Mouse (Mus musculus): ENCODE data around the gene Tns1.
A peak's percentile ranks its signal among the peaks of the same experiment; 100 is the strongest.

DNA sequence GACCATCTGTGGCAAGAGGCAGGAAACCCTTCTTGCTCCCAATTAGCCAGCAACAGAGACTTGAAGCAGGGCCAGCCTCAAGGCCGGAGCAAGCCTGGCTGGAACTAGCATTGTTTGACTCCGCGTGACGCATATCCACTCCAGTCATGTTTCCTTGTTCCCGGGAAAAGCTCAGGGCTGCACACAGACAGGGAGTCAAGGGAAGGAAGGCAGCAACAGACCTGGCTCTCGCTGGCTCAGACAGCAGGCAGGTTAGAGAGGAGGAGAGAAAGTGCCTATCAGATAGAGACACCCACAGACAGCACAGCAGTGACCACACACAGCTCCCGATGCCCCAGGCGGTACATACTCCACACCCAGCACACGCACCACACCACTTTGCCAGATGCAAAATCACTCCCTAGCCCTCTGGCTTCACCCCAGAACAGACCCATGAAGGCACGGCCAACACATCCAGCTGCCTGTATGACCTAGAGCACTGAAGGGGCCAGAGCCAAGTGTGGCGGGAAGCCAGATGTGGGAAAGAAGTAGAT is 96.6 kb downstream of the Tns1 start:
- no peak for TF ChIP-seq POLR2A (IDR thresholded peaks at IDR 0.05; ENCODE audit: insufficient read length, low read depth)
- no peak for TF ChIP-seq MAX (IDR thresholded peaks at IDR 0.05; ENCODE audit: low read depth)
- peak; percentile 25; the same call in 1 of the 2 replicates for TF ChIP-seq CEBPB (IDR thresholded peaks at IDR 0.05; ENCODE audit: insufficient read depth, poor library complexity, severe bottlenecking)
- no peak for TF ChIP-seq TCF12 (IDR thresholded peaks at IDR 0.05; ENCODE audit: insufficient read depth, poor library complexity, severe bottlenecking)
- TF ChIP-seq REST (IDR thresholded peaks at IDR 0.05; ENCODE audit: insufficient read depth, insufficient read length), result no peak
- no peak for TF ChIP-seq TCF3 (IDR thresholded peaks at IDR 0.05; ENCODE audit: insufficient read length, low read depth)
- TF ChIP-seq POLR2AphosphoS2 (IDR thresholded peaks at IDR 0.05; ENCODE audit: insufficient read length, low read depth), result no peak
- no peak for TF ChIP-seq USF1 (IDR thresholded peaks at IDR 0.05; ENCODE audit: low read depth)
- no peak for TF ChIP-seq MYOG (IDR thresholded peaks at IDR 0.05; ENCODE audit: control insufficient read depth in 1 of 3, insufficient read depth in 1 of 3, insufficient read length in 2 of 3, low read depth in 2 of 3)
